Mouse (Mus musculus) embryonic facial prominence, embryonic 13.5 days (tissue): ENCODE results near the gene Hist1h1c. TPM values are rescaled to one million over a fixed set of nuclear protein-coding genes. Genes with fewer than 3 reads are reported as not detected.
A peak's percentile ranks its signal among the peaks of the same experiment; 100 is the strongest.
"Not testable (repeated sequence)": the region's sequence is repeated elsewhere in the genome, so short reads cannot be mapped to it uniquely, and the experiment has no call there.

ENCODE experiments used
- ATAC-seq: fragments of 200-750 bp; cut with Nextera tagmentation; 2 replicates; pipeline ENCODE4 v1.8.0; 2017; ENCODE audit warnings: low read depth; ENCODE audit not compliant: insufficient number of reproducible peaks, insufficient read depth, low FRiP score, low TSS enrichment
- H3K27ac ChIP-seq: fragments of 300-500 bp; sonication (generic); 2 replicates; pipeline ENCODE4 v1.5.1; 2015; ENCODE audit warnings: moderate library complexity, mild to moderate bottlenecking, inconsistent platforms
- H3K27me3 ChIP-seq: fragments of 300-500 bp; sonication (generic); 2 replicates; pipeline ENCODE4 v1.6.1; 2015; ENCODE audit warnings: mild to moderate bottlenecking, inconsistent platforms
- H3K36me3 ChIP-seq: fragments of 300-500 bp; sonication (generic); 2 replicates; pipeline ENCODE4 v1.6.1; 2015; ENCODE audit warnings: mild to moderate bottlenecking, inconsistent platforms
- H3K4me1 ChIP-seq: fragments of 300-500 bp; sonication (generic); 2 replicates; pipeline ENCODE4 v1.6.1; 2015; ENCODE audit warnings: inconsistent platforms
- H3K4me2 ChIP-seq: fragments of 300-500 bp; sonication (generic); 2 replicates; pipeline ENCODE4 v1.6.1; 2015; ENCODE audit warnings: moderate library complexity, mild to moderate bottlenecking, inconsistent platforms
- H3K4me3 ChIP-seq: fragments of 300-500 bp; sonication (generic); 2 replicates; pipeline ENCODE4 v1.5.1; 2015; ENCODE audit warnings: mild to moderate bottlenecking, inconsistent platforms
- H3K9ac ChIP-seq: fragments of 300-500 bp; sonication (generic); 2 replicates; pipeline ENCODE4 v1.6.1; 2015; ENCODE audit warnings: mild to moderate bottlenecking, inconsistent platforms
- H3K9me3 ChIP-seq: fragments of 300-500 bp; sonication (generic); 2 replicates; pipeline ENCODE4 v1.6.1; 2016; ENCODE audit warnings: inconsistent platforms
- WGBS: fragments of 180-500 bp; shearing (Covaris S2); methylation state at CpG from one replicate; pipeline ENCODE4 v1.1.7; 2015; ENCODE audit warnings: mixed read lengths; 5-methylcytosine and 5-hydroxymethylcytosine counted together
- polyA plus RNA-seq: library from polyadenylated mRNA; unstranded; fragments of >200 nt; fragmentation: Nextera tagmentation; extraction: Ambion mirVana; gene quantifications from 2 replicates; pipeline ENCODE4 v1.2.1, GENCODE M21; 2015

Gene Hist1h1c
- polyA plus RNA-seq, 1 experiment from 2014 or later: 25.0 TPM

DNA sequence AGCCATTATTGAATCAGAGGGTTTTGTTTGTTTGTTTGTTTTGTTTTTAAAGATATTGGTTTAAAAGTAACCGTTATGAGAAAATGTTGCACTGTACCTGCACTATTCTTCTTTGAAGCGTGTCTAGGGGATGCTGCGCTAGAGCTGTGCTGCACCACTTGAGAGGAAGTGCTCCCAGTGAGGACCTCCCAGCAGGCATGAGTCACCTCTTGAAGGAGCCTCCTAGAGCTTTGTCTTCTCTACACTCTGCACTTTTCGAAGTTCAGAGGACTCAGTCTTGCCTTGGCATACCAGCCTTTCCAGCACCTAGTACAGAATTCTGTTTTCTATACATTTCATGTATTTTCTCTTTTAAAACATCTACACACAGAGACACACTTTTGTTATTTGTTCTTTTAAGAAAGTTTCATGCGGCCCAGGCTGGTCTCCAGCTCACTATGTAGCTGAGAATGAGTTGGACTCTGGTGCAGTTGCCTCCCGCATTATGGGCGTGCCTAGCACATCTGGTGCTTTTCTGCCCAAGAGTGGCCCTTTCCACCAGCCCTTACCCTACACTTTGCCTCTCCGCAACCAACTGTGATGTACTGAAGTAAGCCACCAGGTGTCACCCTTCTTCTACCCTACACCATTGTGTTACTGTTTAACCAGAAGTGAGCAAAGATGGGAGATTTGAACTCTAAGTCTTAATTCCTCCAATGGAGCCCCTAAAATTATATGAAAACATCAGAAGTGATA, 37.7 kb upstream of the Hist1h1c start:
- Histone ChIP-seq H3K27me3 (no peaks in the 10 kb centered on the region), H3K9ac (0 out of 2 replicates have a peak overlapping the region, but pooled peaks have one; percentile 17), H3K4me1 (peaks cover 7% of the 10 kb centered on the region; the same call in 1 of the 2 replicates), H3K9me3 (no peaks in the 10 kb centered on the region), H3K4me3 (no peak overlapping the region), H3K36me3 (no peaks in the 10 kb centered on the region), H3K4me2 (no peak overlapping the region), H3K27ac (no peak overlapping the region)
- WGBS: 30% methylated on average over 8 of the region's 8 CpGs
- 0 out of 2 replicates have a peak, but pooled peaks have one; percentile 64 for ATAC-seq

DNA sequence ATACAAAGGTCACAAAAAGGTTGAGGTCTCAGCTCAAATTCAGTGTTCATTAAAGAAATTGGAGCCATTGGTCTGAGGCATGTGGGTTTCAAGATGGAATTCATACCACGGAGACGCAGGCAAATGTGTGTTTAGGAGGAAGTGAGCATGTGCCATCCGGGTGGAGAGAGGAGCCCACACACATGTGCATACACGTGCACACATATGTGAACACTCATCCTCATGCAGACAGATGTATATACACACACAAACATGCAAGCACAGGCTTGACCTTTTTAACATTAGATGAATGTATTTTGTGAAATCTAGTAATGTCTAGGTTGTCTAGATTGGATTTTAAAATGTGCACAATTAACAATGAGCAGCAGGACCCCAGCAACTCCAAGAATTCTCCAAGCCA, 36.4 kb upstream of the Hist1h1c start:
- Histone ChIP-seq H3K27me3 (no peaks in the 10 kb centered on the region), H3K27ac (no peak overlapping the region), H3K4me2 (no peak overlapping the region), H3K4me3 (no peak overlapping the region), H3K9ac (no peak overlapping the region), H3K9me3 (no peaks in the 10 kb centered on the region), H3K36me3 (no peaks in the 10 kb centered on the region), H3K4me1 (peaks cover 7% of the 10 kb centered on the region; the same call in 1 of the 2 replicates)
- 59% methylated on average over 4 of the region's 4 CpGs for WGBS
- no peak for ATAC-seq

DNA sequence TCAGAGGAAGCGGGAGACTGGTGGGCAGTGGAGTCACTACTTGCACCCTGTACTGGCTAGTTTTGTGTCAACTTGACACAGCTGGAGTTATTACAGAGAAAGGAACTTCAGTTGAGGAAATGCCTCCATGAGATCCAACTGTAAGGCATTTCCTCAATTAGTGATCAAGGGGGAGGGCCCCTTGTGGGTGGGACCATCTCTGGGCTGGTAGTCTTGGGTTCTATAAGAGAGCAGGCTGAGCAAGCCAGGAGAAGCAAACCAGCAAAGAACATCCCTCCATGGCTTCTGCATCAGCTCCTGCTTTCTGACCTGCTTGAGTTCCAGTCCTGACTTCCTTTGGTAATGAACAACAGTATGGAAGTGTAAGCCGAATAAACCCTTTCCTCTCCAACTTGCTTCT, 35.8 kb upstream of the Hist1h1c start:
- not testable (repeated sequence) for H3K36me3 ChIP-seq, H3K9me3 ChIP-seq, H3K4me3 ChIP-seq, ATAC-seq, H3K27me3 ChIP-seq, H3K9ac ChIP-seq, H3K27ac ChIP-seq, H3K4me2 ChIP-seq, H3K4me1 ChIP-seq
- 82% methylated on average over 2 of the region's 2 CpGs for WGBS

DNA sequence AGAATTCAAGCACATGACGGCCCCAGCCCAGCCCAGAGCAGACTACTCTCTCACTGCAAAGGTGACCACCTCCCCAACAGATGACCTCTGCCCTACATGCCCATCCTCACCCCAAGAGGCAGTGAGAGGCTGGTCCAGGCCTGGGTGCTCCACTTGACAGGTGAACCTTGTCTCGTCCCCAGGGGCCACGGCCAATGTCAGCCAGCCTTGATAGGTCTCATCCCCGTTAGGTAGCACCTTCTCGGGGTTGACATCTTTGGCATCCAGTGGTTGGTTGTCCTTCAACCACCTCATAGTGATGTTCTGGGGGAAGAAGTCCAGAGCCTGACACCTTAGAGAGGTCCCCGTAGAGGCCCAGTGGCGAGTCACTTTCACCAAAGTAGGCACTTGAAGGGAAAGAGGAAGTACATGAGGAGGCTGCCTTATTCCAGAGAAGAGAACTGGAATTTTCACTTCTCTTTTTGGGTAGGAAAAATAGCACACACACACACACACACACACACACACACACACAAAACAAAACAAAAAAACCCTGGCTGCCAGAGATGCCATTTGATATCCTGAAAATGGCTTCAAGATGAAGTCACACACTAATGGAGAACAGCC, 32.8 kb upstream of the Hist1h1c start:
- ATAC-seq: no peak
- H3K27me3 ChIP-seq: no peaks in the 10 kb centered on the region
- no peak overlapping the region for H3K4me3 ChIP-seq
- H3K9ac ChIP-seq: no peak overlapping the region
- 83% methylated on average over 7 of the region's 7 CpGs for WGBS
- H3K27ac ChIP-seq: no peak overlapping the region
- H3K4me2 ChIP-seq: no peak overlapping the region
- H3K9me3 ChIP-seq: no peaks in the 10 kb centered on the region
- no peaks in the 10 kb centered on the region for H3K36me3 ChIP-seq
- H3K4me1 ChIP-seq: peaks cover 19% of the 10 kb centered on the region

DNA sequence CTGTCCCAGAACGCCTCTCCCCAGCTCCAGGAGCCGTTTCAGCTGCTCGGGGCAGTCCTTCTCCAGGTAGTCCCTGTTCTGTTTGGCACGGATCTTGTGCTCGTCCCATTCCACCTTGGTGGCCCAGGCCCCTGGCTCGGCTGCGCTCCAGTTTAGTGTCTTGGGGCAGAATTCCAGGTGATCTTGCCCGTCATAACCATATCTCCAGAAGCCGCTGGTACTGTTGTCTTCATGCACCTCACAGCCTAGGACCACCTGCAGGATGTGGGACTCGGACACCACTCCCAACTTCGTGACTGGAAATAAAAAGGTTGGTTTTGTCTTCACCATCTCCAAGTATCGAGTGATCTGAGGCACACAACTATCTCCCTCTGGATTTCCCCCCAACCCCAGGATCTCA, 31.8 kb upstream of the Hist1h1c start:
- Histone ChIP-seq H3K4me1 (peaks cover 16% of the 10 kb centered on the region), H3K4me2 (no peak overlapping the region), H3K36me3 (no peaks in the 10 kb centered on the region), H3K27me3 (no peaks in the 10 kb centered on the region), H3K27ac (no peak overlapping the region), H3K9ac (no peak overlapping the region), H3K9me3 (no peaks in the 10 kb centered on the region), H3K4me3 (no peak overlapping the region)
- WGBS: 90% methylated on average over 12 of the region's 12 CpGs
- ATAC-seq: no peak

DNA sequence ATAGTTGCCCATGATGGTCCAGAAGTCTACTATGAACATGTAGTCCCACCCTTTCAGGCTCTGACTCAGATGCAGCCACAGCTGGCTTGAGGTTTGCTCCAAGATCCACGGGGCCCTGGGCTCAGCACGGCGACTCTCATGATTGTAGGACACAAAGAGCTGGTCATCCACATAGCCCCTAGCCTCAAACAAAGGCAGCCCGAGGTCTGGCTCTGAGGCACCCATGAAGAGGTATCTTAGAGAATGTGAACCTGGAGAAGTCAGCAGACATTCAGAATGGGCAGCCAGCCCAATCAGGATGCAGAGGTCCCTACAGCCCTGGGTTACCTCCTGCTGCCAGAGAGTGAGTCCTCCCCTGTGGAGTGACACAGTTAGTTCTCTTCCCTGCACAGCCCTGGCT, 30.6 kb upstream of the Hist1h1c start:
- no peak overlapping the region for H3K4me2 ChIP-seq
- H3K27me3 ChIP-seq: no peaks in the 10 kb centered on the region
- H3K36me3 ChIP-seq: no peaks in the 10 kb centered on the region
- H3K4me1 ChIP-seq: peaks cover 16% of the 10 kb centered on the region
- no peak overlapping the region for H3K27ac ChIP-seq
- no peak overlapping the region for H3K4me3 ChIP-seq
- no peaks in the 10 kb centered on the region for H3K9me3 ChIP-seq
- H3K9ac ChIP-seq: no peak overlapping the region
- no peak for ATAC-seq
- 88% methylated on average over 4 of the region's 4 CpGs for WGBS

DNA sequence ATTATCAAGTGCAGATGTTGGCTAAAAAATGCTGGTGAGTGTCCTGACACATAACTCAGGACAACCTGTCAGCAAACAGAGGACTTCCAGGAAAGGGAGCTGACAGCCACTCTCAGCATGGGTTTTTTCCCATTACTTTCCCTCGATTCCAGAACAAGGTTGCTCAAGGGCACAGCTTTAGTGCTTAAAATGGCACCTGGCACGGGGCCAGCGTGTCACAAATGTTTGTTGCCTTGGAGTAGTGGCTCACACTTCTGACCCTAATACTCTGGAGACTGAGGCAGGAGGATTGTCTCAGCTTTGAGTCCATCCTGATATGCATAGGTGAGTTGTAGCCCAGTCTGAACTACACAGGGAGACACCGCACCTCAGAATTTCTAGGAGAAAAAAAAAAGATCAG, 30.0 kb upstream of the Hist1h1c start:
- H3K4me2 ChIP-seq: no peak overlapping the region
- 71% methylated on average over 4 of the region's 4 CpGs for WGBS
- H3K9ac ChIP-seq: no peak overlapping the region
- H3K9me3 ChIP-seq: no peaks in the 10 kb centered on the region
- peaks cover 16% of the 10 kb centered on the region for H3K4me1 ChIP-seq
- H3K27ac ChIP-seq: no peak overlapping the region
- no peaks in the 10 kb centered on the region for H3K27me3 ChIP-seq
- H3K4me3 ChIP-seq: no peak overlapping the region
- no peaks in the 10 kb centered on the region for H3K36me3 ChIP-seq
- no peak for ATAC-seq

DNA sequence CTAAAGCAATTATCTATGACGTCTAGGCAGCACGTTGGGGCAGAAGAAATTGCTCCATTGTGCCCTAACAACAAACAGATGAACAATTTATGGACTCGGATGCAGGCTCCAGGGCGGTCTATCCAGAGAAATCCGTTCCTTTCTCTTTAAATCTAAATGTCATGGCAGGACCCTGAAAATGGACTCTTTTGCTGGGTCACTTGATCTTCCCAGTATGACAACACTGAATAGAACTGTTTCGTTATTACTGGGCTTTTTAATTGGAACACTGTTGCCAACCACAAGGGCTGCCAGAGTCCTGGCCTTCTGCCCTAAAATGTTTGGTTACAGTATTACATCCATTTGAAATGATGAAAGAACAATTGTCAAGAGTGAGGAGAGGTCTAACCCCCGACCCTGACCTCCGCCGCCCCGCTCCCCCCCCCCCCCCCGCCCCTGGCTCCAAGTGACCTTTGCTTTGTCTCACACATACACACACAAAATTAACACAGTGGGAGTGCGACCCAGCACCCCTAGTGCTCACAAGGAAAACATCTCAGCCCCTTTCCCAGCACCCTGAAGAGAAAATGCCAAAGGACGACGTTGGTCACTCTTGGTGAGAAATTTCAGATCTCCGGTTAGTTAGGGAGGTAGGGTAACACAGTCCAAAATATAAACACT, 28.8 kb upstream of the Hist1h1c start:
- ATAC-seq: no peak
- H3K27ac ChIP-seq: 0 out of 2 replicates have a peak overlapping the region, but pooled peaks have one; percentile 49
- 10% methylated on average over 15 of the region's 15 CpGs for WGBS

DNA sequence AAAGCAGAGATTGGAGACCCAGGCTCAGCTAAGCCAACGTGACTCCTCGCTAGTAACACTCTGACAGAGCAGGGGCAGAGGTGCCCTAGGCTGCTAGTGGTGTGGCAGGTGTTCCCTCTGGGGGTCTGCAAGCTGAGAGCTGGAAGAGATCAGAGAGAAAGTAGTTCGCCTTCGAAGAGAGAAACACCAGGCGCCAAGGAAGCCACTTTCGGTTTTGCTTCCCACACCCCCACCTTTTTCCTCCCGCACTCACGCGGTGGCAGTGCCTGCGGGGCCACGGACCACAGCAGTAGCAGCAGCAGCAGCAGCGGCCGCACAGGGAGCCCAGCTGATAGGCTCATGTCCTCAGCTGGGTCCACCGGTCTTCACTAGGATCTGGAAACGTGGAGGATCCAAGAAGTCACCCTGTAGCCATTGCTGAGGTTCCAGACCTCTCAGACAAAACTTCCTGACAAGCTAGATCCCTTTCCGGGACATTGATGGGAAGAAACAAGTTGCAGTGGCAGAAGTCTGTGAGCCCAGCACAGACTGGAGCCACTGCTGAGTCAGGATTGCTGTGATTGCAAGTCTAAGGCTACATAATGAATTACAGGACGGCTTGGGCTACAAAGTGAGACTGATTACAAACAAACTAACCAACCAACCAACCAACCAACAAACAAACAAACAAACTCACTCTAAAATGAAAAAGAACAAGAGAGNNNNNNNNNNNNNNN, 28.1 kb upstream of the Hist1h1c start, which contains the start of gene Hfe:
Hfe (minus strand) TSS at position 481 of the 716 bp plus-strand sequence.
- peaks cover 16% of the 10 kb centered on the region for H3K4me1 ChIP-seq
- no peaks in the 10 kb centered on the region for H3K36me3 ChIP-seq
- 3% methylated on average over 17 of the region's 17 CpGs for WGBS
- peak within 1 kb of the TSS; percentile 71 for H3K9ac ChIP-seq
- no peaks in the 10 kb centered on the region for H3K9me3 ChIP-seq
- H3K27ac ChIP-seq: peak within 1 kb of the TSS; percentile 49; the same call in 1 of the 2 replicates
- peak within 1 kb of the TSS; percentile 46 for H3K4me3 ChIP-seq
- H3K4me2 ChIP-seq: peak within 1 kb of the TSS; percentile 73
- H3K27me3 ChIP-seq: no peaks in the 10 kb centered on the region
- ATAC-seq: no peak

More for the DNA sequence above, 28.8 kb upstream of the Hist1h1c start:
- H3K9me3 ChIP-seq: no peaks in the 10 kb centered on the region
- peaks cover 16% of the 10 kb centered on the region for H3K4me1 ChIP-seq
- no peaks in the 10 kb centered on the region for H3K36me3 ChIP-seq
- H3K9ac ChIP-seq: peak overlapping the region; percentile 71
- H3K4me3 ChIP-seq: peak overlapping the region; percentile 46
- peak overlapping the region; percentile 73 for H3K4me2 ChIP-seq
- H3K27me3 ChIP-seq: no peaks in the 10 kb centered on the region

DNA sequence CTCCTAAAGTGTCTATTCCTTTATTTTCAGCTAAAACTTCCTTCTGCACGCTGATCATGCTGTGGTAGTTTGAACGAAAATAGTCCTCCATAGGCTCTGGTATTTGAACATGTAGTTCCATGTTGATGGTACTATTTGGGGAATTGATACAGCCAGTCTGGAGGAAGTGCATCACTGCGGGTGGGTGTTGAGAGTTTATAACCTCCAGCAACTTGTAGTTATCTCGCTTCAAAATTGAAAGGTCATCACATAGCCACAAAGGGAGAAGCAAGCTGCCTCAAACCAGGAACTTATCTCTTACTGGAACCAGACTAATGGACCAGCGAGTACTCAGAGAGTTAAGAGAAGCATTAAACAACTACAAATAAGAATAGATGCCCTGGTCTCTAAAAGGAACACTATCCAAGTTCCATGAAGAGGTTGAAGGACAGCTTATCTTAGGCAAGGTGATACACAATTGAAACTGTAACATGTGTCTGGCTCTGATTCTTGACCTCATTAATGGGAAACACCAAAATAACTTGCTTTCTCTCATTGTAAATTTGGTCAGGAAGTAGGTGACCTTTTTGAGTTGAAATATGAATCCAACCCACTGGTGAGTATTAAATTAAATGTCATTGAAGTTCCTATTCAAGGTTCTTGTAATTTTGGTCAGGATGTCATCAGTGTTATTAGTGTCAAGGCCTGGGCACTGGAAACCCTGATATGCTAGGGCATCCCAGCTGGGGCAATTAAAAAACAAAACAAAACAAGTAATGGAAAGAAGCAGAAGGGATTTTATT, 22.2 kb upstream of the Hist1h1c start:
- Histone ChIP-seq H3K4me1 (no peaks in the 10 kb centered on the region), H3K9me3 (no peaks in the 10 kb centered on the region), H3K9ac (no peak overlapping the region), H3K27me3 (no peaks in the 10 kb centered on the region), H3K36me3 (no peaks in the 10 kb centered on the region), H3K27ac (no peak overlapping the region), H3K4me3 (no peak overlapping the region), H3K4me2 (no peak overlapping the region)
- WGBS: 85% methylated on average over 5 of the region's 5 CpGs
- no peak for ATAC-seq

DNA sequence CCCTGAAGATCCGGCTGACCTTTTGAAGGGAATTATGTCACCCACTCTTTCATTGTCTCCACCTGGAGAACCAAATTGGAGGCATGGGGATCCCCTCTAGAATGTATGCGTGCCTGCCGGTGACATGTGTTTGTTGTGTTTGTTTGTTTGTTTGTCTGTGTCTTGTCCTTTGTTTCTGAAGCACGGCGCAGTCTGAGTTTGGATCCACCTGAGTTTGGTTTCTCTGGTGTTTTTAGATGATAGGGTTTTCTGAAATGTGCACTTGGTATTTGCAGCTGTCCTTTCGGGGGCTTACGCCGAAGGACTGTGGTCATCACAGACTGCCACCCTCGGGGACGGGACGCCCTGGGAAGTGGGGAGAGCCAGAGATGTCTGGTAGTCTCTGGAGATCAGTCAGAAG, 21.4 kb upstream of the Hist1h1c start:
- Histone ChIP-seq H3K36me3 (no peaks in the 10 kb centered on the region), H3K4me2 (no peak overlapping the region), H3K4me1 (no peaks in the 10 kb centered on the region), H3K27ac (no peak overlapping the region), H3K4me3 (no peak overlapping the region), H3K9ac (no peak overlapping the region), H3K9me3 (no peaks in the 10 kb centered on the region), H3K27me3 (no peaks in the 10 kb centered on the region)
- WGBS: 56% methylated on average over 11 of the region's 11 CpGs
- ATAC-seq: no peak
